Mouse (Mus musculus) induced T-regulatory cell, adult 2 months (primary cell): ENCODE measurements around the gene Mrps25.

ENCODE experiments used
- DNase-seq: peaks from one replicate; pipeline ENCODE4 v3.0.0-alpha.2; 2012; ENCODE audit warnings: low read depth

Mrps25 gene

DNA sequence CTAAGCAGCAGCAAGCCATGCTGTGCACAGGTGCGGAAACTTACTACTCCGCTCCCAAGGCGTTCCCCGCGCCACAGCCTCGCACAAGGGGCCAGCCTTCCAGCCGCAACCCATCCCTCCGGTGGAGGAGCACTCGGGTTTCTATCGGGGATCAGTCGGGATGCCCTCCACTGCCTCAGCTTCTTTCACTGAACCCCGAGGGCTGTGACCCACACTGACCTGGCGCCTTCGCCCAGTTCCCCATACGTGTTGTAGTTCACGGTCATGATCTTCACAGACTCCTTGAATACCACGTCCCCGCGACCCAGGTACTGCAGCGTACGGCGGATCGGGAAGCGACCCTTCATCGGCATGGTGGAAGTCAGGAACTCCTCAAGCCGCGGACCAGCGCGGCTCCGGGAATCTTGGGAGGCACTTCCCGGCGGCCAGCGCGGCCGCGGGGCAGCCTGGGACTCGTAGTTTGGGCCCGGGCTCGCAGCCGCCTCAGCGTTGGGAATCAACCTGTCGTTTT lies at the start of gene Mrps25:
Mrps25 (minus strand) TSS at position 413 of the 511 bp plus-strand sequence.
- DNase-seq = peak; percentile 66

- no peak for DNase-seq
Measured at GRCm38 (mm10) chr6:92231762-92232161, 47.9 kb upstream of the Mrps25 start.

- DNase-seq = no peak
Measured at GRCm38 (mm10) chr6:92231356-92231755, 47.5 kb upstream of the Mrps25 start.

- DNase-seq = no peak
Measured at GRCm38 (mm10) chr6:92229586-92229985, 45.8 kb upstream of the Mrps25 start.

GRCm38 (mm10) chr6:92229103-92229502 lies 45.3 kb upstream of the Mrps25 start:
- DNase-seq = no peak

GRCm38 (mm10) chr6:92224981-92225380 lies 41.1 kb upstream of the Mrps25 start:
- no peak for DNase-seq

DNA sequence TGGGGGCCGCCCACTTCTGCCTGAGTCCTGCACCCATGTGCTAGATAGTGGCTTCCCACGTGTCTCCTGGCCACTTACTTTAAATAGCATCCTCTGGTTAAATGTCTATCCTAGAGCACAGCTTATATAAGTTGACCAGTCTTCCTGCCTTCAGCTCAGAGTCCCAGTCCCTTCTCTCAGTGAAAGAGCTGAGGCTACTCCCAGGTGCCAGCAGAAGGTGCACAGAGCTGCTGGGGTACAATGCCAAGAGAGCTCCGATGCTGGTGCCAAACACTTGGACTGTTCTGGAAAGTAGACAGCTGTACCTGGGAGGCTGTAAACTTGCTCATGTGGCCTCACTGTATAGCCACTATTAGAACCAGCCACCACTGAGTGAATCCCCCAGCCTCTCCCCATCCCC lies 38.2 kb upstream of the Mrps25 start:
- no peak for DNase-seq

- DNase-seq = no peak
Measured at GRCm38 (mm10) chr6:92221604-92222003, 37.8 kb upstream of the Mrps25 start.

- DNase-seq = peak; percentile 39
Measured at GRCm38 (mm10) chr6:92219445-92219844, 35.6 kb upstream of the Mrps25 start.

DNA sequence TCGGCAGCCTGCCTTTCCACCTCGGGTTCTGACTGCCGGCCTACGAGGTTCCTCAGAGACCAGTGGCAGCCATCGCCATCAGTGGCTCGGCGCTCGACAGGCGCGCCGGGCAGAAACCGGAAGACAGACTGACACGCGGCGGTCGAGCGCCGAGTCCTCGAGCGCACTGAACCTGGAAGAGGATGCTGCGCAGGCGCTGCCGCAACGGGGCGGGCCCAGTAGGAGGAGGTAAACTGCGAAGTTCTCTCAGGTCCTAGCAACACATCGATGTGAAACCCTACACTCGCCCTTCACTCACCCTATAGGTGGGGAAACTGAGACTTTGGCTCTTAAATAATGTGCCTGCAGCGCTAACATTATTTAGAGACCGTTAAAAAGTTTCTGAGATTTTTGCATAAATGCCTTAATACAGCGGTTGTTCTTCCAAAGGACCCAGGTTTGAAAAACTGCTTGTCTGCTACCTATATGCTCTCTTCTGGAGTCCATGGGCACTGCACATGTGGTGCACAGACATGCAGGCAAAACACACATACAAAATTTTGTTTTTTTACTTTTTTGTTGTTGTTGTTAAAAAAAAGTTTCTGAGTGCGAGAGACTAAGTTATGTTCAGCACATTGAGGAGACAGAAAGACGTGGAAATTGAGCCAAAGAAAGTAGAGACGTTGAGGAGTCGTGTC lies 31.1 kb upstream of the Mrps25 start, which contains the start of gene Rbsn:
Rbsn (minus strand) TSS at position 153 of the 677 bp plus-strand sequence.
- DNase-seq = peak; percentile 96

DNA sequence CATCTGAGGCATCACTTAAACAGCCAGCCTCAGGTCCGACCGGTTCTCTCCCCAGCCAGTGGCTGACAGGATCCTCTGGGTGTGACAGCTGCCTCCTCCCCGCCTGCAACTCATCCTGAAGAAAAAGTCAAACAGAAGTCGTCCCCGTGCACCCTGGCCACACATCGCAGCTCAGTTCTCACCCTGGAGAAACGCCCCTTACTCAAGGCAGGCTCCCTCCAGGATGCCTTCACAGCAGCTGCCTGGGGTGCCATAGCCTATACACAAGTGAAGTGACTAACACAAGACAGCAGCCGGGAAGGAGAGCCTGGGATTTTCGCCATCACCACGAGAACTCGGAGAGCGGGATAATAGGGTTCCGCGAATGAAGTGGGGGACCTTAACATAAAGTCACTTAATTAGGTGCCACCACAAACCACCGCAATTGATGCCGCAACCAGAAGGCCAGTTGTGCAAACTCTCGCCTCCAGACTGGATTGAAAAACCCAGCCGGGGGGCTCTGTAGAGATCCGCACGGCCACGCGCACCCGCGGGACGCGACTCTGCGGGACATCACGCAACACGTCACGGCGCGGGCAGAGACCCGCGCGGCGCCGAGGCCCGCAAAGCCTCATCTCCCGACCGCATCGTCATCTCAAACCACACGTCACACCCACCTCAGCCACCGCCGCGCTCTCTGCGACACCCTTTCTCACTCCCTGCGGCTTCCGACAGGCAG lies 30.4 kb upstream of the Mrps25 start:
- DNase-seq = no peak

DNA sequence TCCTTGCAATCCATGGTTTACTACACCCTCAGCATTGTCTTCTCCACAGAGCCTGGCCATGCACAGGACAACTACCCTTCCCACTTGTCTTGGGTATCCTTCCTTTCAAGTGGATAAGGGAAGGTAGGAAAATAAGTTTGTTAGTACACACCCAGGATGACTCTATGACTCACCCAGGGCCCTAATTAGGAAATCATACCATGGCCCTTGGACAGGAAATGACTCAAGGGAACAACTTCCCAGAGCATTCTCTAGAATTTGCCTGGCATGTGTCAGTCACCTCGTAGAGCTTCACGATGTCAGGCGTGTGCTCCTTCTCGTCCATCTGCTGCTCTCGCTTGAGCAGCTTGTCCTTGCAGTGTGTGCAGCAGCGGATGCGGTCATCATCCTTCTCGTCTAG lies 15.6 kb upstream of the Mrps25 start:
- DNase-seq = no peak

- DNase-seq = no peak
Measured at GRCm38 (mm10) chr6:92184178-92184577, 345 bp upstream of the Mrps25 start.

GRCm38 (mm10) chr6:92176450-92176849 lies 7.4 kb downstream of the Mrps25 start:
- DNase-seq = no peak

- no peak for DNase-seq
Measured at GRCm38 (mm10) chr6:92162724-92163123, 21.1 kb downstream of the Mrps25 start.

DNA sequence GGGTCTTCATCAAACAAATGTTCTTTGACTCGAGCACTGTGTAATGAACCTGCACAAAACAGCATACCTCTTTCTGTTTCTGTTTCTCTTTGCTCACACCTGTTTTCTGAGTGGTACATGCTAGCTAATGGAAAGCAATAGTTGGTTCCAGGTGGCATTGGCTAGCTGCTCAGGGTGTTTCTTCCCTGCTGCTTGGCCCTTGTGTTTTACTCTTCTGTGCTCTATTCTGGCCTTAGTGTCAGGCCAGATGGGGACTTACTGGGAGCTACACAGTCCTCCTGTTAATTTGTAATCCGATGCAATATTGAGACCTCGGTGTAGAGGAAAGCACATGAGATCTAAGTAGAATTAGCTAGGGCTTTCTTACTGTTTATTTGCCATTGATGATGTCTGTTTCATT lies 25.0 kb downstream of the Mrps25 start:
- DNase-seq = no peak

GRCm38 (mm10) chr6:92153774-92154173 lies 30.1 kb downstream of the Mrps25 start:
- DNase-seq = no peak

- DNase-seq = no peak
Measured at GRCm38 (mm10) chr6:92145881-92146280, 38.0 kb downstream of the Mrps25 start.

GRCm38 (mm10) chr6:92136356-92136755 lies 47.5 kb downstream of the Mrps25 start:
- no peak for DNase-seq

GRCm38 (mm10) chr6:92133617-92134016 lies 50.2 kb downstream of the Mrps25 start:
- no peak for DNase-seq

DNA sequence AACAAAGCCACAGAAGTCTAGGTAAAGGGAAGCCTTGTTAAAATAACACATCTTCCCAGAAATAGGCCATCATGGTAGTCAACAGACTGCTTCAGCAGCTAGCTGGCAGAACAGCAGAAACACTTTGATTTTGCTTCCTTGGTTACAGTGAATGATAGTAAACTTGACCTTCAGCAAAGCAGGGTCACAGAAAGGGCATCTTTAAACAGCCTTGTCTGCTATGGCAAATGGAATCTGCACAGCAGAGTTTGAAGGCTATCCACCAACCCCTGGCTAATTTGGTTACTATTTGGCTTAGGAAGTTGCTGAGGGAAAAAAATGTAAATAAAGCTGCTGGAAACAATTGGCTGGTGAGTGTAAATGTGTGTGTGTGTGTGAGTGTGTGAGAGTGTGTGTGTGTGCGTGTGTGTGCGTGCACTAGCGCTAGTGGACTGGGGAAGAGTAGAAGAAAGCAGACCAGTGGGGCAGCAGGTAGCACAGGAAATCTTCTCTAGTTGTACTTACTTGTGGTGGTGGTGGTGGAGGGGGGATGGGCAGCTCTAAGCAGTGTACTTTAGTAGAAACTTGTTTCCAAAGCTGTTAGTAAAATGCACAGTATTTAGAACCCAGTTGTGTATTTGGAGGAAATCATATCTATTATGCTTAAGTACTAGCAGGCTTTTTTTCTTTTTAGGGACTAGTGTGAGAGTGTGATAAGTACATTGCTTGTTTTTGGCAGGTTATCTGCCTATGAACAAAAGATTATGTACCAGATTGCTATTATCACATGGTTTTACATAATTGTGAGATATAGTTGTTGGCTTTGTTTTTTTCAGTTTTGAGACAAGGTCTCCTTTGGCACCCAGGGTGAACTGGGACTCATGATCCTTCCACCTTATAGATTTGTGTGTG lies 51.6 kb downstream of the Mrps25 start:
- peak; percentile 44 for DNase-seq

GRCm38 (mm10) chr6:92131456-92131855 lies 52.4 kb downstream of the Mrps25 start:
- peak; percentile 16 for DNase-seq
